Mouse (Mus musculus) stomach, embryonic 14.5 days (tissue): Measurements from ENCODE around the gene Mrpl49. TPM values are rescaled to one million over a fixed set of nuclear protein-coding genes. Genes with fewer than 3 reads are reported as not detected.

ENCODE experiments used
- ATAC-seq: fragments of 200-750 bp; cut with Nextera tagmentation; 2 replicates; pipeline ENCODE4 v1.8.0; 2017; ENCODE audit warnings: low read depth, moderate TSS enrichment; ENCODE audit not compliant: insufficient number of reproducible peaks, insufficient read depth, low FRiP score
- H3K27ac ChIP-seq: fragments of 300-500 bp; sonication (generic); 2 replicates; pipeline ENCODE4 v1.5.1; 2014; ENCODE audit warnings: mild to moderate bottlenecking, low read length, moderate library complexity, mixed read lengths
- H3K27me3 ChIP-seq: fragments of 300-500 bp; sonication (generic); 2 replicates; pipeline ENCODE4 v1.6.1; 2014; ENCODE audit warnings: low read length, control low read depth, mixed read lengths; ENCODE audit not compliant: control insufficient read depth, insufficient read depth
- H3K36me3 ChIP-seq: fragments of 300-500 bp; sonication (generic); 2 replicates; pipeline ENCODE4 v1.6.1; 2014; ENCODE audit warnings: mild to moderate bottlenecking, control low read depth, low read length, moderate library complexity, mixed read lengths; ENCODE audit not compliant: control insufficient read depth, insufficient read depth
- H3K4me1 ChIP-seq: fragments of 300-500 bp; sonication (generic); 2 replicates; pipeline ENCODE4 v1.6.1; 2014; ENCODE audit warnings: low read length, control low read depth, mixed read lengths; ENCODE audit not compliant: control insufficient read depth, insufficient read depth
- H3K4me2 ChIP-seq: fragments of 300-500 bp; sonication (generic); replicated peaks from 2 replicates; pipeline ENCODE4 v1.6.1; 2014; ENCODE audit warnings: low read depth, low read length, control low read depth
- H3K4me3 ChIP-seq: fragments of 300-500 bp; sonication (generic); 2 replicates; pipeline ENCODE4 v1.5.1; 2014; ENCODE audit warnings: low read depth, low read length, control low read depth
- H3K9ac ChIP-seq: fragments of 300-500 bp; sonication (generic); replicated peaks from 2 replicates; pipeline ENCODE4 v1.6.1; 2014; ENCODE audit warnings: low read depth, mild to moderate bottlenecking, control low read depth, low read length, moderate library complexity, mixed read lengths
- H3K9me3 ChIP-seq: fragments of 300-500 bp; sonication (generic); 2 replicates; pipeline ENCODE4 v1.6.1; 2016; ENCODE audit warnings: low read depth, low read length, control low read depth; ENCODE audit not compliant: control insufficient read depth
- WGBS: fragments of 180-500 bp; shearing (Covaris S2); extraction: QIAGEN DNeasy Blood & Tissue Kit; methylation state at CpG from one replicate; pipeline ENCODE4 v1.1.7; 2014; 5-methylcytosine and 5-hydroxymethylcytosine counted together
- polyA plus RNA-seq: library from polyadenylated mRNA; unstranded; fragments of >200 nt; fragmentation: Nextera tagmentation; extraction: Ambion mirVana; gene quantifications from 2 replicates; pipeline ENCODE4 v1.2.1, GENCODE M21; 2014

Mrpl49 gene
- polyA plus RNA-seq, 1 experiment from 2014 or later, result 75.5 TPM

DNA sequence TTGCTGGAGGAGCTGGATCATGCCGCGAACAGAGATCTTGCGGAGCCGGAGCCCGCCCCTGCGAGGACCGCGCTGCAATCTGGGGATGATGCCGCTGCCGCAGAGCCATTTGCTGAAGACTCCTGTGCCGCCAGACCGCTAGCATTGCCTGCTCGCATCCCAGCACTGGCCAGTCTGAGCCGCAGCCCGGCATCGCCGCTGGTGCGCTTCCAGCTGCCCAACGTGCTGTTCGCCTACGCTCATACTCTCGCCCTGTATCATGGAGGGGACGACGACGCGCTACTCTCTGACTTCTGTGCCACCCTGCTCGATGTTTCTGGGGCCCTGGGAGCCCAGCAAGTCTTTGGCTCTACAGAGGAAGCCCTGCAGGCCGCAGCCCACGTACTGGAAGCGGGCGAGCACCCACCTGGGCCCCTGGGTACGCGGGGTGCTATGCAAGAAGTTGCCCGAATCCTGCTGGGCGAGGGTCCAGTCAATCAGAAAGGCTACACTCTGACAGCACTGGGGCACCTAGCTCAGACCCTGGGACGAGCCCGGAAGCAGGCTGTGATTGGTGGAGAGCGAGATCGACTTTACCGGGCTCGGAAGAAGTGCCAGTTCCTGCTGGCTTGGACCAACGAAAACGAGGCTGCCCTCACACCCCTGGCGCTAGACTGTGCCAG, 4.2 kb upstream of the Mrpl49 start:
- peak overlapping the region; percentile 95 for H3K9ac ChIP-seq
- H3K4me3 ChIP-seq, result peak overlapping the region; percentile 79
- ATAC-seq, result no peak
- H3K36me3 ChIP-seq, result peaks cover 13% of the 10 kb centered on the region
- peaks cover 22% of the 10 kb centered on the region for H3K4me1 ChIP-seq
- H3K27ac ChIP-seq, result peak overlapping the region; percentile 96
- no peaks in the 10 kb centered on the region for H3K9me3 ChIP-seq
- peak overlapping the region; percentile 99 for H3K4me2 ChIP-seq
- 1% methylated on average over 44 of the region's 44 CpGs for WGBS
- H3K27me3 ChIP-seq, result no peaks in the 10 kb centered on the region

DNA sequence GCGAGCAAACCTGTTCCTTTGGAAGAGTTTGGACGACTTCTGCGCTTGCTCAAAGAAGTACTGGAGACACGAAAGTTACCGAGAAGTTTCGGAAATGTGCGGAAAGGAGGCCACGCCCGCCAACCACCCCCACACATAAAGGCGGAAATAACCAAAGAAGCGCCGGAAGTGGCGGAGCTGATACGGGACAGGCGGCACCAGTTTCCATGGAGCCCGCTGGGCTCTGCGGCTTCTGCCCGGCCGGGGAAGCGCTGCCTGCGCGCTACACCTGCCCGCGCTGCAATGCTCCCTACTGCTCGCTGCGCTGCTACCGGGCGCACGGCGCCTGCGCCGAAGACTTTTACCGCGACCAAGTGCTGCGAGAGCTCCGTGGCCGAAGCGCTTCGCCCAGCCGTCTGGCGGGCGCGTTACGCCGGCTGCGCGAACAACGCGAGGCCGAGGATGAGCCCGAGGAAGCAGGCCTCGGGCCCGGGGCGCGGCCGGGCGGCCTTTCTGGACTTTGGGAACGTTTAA, 3.5 kb upstream of the Mrpl49 start, which contains the start of gene Znhit2:
Gene Znhit2, plus strand, starts transcription at position 172 of the 513 bp plus-strand sequence.
- H3K36me3 ChIP-seq, result peaks cover 13% of the 10 kb centered on the region
- H3K4me1 ChIP-seq, result peaks cover 20% of the 10 kb centered on the region
- peak; percentile 80 for ATAC-seq
- H3K27me3 ChIP-seq, result no peaks in the 10 kb centered on the region
- H3K9ac ChIP-seq, result peak within 1 kb of the TSS; percentile 95
- peak within 1 kb of the TSS; percentile 99 for H3K4me2 ChIP-seq
- peak within 1 kb of the TSS; percentile 79 for H3K4me3 ChIP-seq
- H3K9me3 ChIP-seq, result no peaks in the 10 kb centered on the region
- peak within 1 kb of the TSS; percentile 96 for H3K27ac ChIP-seq
- whole genome bisulfite sequencing, result under 1% methylated on average over 57 of the region's 58 CpGs

DNA sequence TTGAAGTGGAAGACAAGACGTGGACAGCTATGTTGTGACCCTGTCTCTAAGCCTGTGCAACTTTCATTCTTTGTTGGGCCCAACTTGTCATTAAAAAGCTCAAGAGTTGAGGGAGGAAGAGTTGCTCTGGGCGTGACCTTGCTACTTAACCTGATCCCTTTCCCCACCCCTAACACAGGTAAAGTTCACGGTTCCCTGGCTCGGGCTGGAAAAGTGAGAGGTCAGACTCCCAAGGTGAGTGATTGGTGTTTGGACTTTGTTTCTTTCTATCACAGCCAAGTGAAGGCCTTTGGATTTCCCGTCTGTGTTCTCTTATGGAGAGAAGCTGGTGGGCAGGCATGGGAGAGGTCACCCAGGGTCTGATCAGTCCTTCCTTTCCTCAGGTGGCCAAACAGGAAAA, 1.4 kb upstream of the Mrpl49 start:
- Histone ChIP-seq H3K9ac (peak overlapping the region; percentile 86; the same call in 1 of the 2 replicates), H3K4me3 (peak overlapping the region; percentile 89), H3K4me1 (peaks cover 20% of the 10 kb centered on the region), H3K4me2 (peak overlapping the region; percentile 85), H3K36me3 (peaks cover 25% of the 10 kb centered on the region), H3K9me3 (no peaks in the 10 kb centered on the region), H3K27me3 (no peaks in the 10 kb centered on the region), H3K27ac (no peak overlapping the region)
- WGBS, result 78% methylated on average over 5 of the region's 5 CpGs
- no peak for ATAC-seq

DNA sequence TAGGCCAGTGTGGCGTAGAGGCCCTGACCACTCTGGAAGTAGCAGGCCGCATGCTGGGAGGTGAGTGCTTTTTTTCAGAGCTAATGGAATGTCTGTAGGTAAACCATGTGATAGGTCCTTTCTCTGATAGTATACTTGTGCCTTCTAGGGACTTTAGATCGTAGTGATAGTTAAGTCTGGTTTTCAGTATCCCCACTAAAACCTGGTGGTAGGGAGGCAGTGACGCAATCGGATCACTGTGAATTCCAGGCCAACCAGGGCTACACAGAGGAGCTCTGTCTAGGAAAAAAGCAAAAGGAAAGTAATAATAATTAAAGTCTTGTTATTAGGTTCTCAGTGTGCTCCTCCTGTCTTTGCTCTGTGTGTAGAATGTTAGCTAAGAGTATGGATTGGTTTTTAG, 928 bp upstream of the Mrpl49 start:
- no peaks in the 10 kb centered on the region for H3K9me3 ChIP-seq
- H3K9ac ChIP-seq, result peak overlapping the region; percentile 86
- WGBS, result 34% methylated on average over 5 of the region's 5 CpGs
- H3K4me1 ChIP-seq, result peaks cover 20% of the 10 kb centered on the region
- ATAC-seq, result no peak
- H3K4me2 ChIP-seq, result peak overlapping the region; percentile 85
- H3K4me3 ChIP-seq, result peak overlapping the region; percentile 89
- no peak overlapping the region for H3K27ac ChIP-seq
- peaks cover 29% of the 10 kb centered on the region for H3K36me3 ChIP-seq
- no peaks in the 10 kb centered on the region for H3K27me3 ChIP-seq

DNA sequence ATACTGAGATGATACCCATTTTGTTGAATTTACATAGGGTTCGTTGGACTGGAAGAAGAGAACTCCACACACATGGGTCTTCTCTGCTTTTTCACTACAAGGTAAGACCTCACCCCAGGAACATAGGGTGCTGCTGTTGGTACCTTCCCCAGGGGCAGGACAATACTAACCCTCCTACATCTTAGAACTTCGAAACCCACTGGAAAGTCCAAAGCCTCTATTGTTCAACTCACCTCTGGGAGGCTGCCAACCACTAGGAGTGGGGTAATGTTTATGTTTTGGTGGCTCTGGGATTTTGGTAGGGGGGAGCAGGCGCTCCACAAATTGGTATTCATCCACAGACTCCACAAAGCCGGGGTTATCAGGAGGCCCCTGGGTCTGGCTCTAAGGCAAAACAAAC, 889 bp downstream of the Mrpl49 start:
- Histone ChIP-seq H3K27me3 (no peaks in the 10 kb centered on the region), H3K4me2 (peak overlapping the region; percentile 79), H3K4me3 (peak overlapping the region; percentile 89), H3K27ac (no peak overlapping the region), H3K9ac (peak overlapping the region; percentile 69; the same call in 1 of the 2 replicates), H3K9me3 (no peaks in the 10 kb centered on the region), H3K4me1 (peaks cover 10% of the 10 kb centered on the region; the same call in 1 of the 2 replicates), H3K36me3 (peaks cover 47% of the 10 kb centered on the region)
- WGBS, result 52% methylated on average over 4 of the region's 4 CpGs
- no peak for ATAC-seq

DNA sequence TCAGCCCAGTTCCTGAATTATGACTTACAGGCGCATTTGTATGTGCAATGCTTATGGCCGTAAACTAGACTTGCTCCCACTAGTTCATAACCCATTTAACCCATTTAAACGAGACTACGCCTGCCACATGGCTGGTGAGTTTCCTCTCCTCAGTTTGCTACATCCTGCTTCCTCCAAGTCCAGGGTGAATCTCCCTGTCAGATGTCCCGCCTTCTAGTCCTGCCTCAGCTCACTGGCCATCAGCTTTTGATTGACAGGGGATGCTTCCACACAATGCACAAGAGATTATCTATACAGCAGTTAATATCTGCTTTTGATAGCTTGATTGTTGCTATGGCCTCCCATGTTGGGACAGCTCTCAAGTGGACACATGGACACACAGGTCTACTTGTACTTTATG, 3.3 kb downstream of the Mrpl49 start:
- Histone ChIP-seq H3K4me3 (no peak overlapping the region), H3K27me3 (no peaks in the 10 kb centered on the region), H3K36me3 (peaks cover 66% of the 10 kb centered on the region), H3K9ac (no peak overlapping the region), H3K27ac (no peak overlapping the region), H3K4me2 (no peak overlapping the region), H3K9me3 (no peaks in the 10 kb centered on the region), H3K4me1 (peaks cover 10% of the 10 kb centered on the region; the same call in 1 of the 2 replicates)
- no peak for ATAC-seq
- 79% methylated on average over 5 of the region's 5 CpGs for WGBS

DNA sequence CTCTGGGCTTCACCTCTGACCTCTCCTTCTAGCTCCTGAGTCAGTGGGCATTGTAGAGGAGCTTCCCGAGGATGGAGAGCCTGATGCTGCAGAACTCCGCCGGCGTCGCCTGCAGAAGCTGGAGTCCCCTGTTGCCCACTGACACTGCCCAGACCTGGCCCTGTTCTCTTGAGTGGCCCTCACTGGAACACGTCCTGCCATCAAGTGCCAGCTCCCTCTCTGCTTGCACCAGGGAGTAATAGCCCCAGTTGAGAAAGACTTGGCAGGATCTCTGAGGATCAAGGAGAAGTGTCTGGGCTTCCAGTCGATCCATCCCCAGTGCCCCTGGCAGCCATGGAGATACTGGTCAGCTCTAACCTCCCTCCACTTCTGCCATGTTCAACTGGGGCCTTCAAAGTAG, 5.1 kb downstream of the Mrpl49 start:
- no peak for ATAC-seq
- Histone ChIP-seq H3K27ac (no peak overlapping the region), H3K4me1 (peaks cover 12% of the 10 kb centered on the region), H3K4me2 (no peak overlapping the region), H3K9ac (no peak overlapping the region), H3K27me3 (no peaks in the 10 kb centered on the region), H3K9me3 (no peaks in the 10 kb centered on the region), H3K36me3 (peaks cover 69% of the 10 kb centered on the region), H3K4me3 (no peak overlapping the region)
- WGBS, result 92% methylated on average over 7 of the region's 7 CpGs

DNA sequence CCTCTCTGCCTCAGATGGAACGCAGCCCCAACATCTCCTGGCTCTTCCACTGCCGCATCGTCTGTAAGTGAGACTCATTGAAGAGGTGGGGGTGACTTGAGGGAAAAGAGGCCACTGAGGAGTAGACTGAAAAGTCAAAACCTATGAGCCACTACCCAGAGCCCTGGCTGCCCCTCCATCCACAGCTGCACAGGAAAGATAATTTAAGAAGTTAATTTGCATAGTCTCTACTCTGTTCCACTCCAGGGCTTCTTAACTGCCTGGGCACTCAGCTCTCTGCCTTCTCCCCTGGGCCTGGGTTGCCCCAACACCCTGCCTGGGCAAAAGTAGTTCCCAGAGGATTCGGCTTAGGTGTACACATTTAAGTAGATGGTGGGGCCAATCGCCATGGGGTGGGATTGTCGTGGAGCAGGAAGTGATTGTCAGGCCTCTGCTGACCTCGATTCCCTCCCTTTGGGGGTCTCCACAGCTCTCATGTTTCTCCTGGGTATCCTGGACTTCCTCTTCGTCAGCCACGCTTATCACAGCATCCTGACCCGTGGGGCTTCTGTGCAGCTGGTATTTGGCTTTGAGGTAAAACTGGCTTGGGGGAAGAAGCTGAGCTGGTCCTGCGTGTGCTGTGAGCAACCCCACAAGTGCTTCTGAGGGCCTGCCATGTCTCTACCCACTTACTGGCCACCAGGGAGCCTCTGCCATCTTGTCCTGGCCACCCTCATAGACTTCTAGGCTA, 8.7 kb downstream of the Mrpl49 start:
- no peak overlapping the region for H3K27ac ChIP-seq
- no peaks in the 10 kb centered on the region for H3K9me3 ChIP-seq
- H3K4me2 ChIP-seq, result no peak overlapping the region
- H3K4me3 ChIP-seq, result no peak overlapping the region
- H3K27me3 ChIP-seq, result no peaks in the 10 kb centered on the region
- no peak overlapping the region for H3K9ac ChIP-seq
- H3K4me1 ChIP-seq, result peaks cover 13% of the 10 kb centered on the region
- no peak for ATAC-seq
- 88% methylated on average over 11 of the region's 11 CpGs for WGBS
- H3K36me3 ChIP-seq, result peaks cover 56% of the 10 kb centered on the region
